Mouse (Mus musculus): ENCODE data around the gene Rapgefl1. TPM values are rescaled to one million over a fixed set of nuclear protein-coding genes. Genes with fewer than 3 reads are reported as not detected.
A peak's percentile ranks its signal among the peaks of the same experiment; 100 is the strongest.

Gene Rapgefl1
- 100 to 1,000 TPM; 171 to 203 (median 197) TPM for total RNA-seq (2022)

GRCm38 (mm10) chr11:98836651-98837141, at the start of gene Rapgefl1:
TSS of gene Rapgefl1 (plus strand) at chr11:98836785.
- DNase-seq (ENCODE audit: low spot score in 2 of 2): peak; percentile 63 to 75

GRCm38 (mm10) chr11:98787229-98787628, 49.4 kb upstream of the Rapgefl1 start:
- no peak for DNase-seq (ENCODE audit: low spot score in 2 of 2)

GRCm38 (mm10) chr11:98787691-98788090, 48.9 kb upstream of the Rapgefl1 start:
- DNase-seq (ENCODE audit: low spot score in 2 of 2): no peak

DNA sequence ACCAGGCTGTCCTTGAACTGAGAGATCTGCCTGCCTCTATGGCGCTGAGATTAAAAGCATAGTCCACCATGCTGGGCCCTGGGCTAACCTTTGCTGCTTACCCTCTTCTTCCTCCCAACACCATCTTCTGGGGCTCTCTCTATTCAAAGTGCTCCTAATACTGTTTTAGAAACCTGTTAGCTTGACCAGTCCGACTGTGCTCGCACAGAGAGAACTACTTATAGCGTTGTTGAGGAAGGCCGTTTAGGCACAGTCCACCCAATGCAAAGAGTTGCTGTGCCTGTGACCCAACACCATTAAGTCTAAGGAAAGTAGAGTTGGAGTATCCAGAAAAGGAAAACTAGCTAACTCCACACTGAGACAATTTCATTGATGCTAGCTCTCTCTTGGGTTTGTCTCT, 48.4 kb upstream of the Rapgefl1 start:
- no peak for DNase-seq (ENCODE audit: low spot score in 2 of 2)

GRCm38 (mm10) chr11:98788550-98789218, 47.9 kb upstream of the Rapgefl1 start:
- DNase-seq (ENCODE audit: low spot score in 2 of 2): peak; percentile 82 to 88

GRCm38 (mm10) chr11:98789219-98789807, 47.3 kb upstream of the Rapgefl1 start:
- DNase-seq (ENCODE audit: low spot score in 2 of 2): no peak

DNA sequence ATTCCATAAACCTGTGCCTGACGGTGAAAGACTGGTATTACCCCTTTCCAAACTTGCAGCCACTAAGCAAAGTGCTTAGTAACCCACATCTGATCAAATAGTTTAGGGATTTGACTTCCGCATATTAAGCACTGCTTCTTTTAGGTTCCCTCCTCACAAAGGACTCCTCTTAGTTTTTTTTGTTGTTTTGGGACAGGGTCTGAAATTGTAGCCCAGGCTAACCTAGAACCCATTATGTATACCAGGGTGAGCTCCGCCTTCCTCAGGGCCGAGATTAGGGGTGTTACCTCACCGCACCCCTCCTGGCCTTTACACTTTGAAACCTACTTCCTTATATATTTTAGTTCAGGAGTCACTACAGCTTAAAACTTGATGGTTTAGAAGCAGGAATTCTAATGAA, 46.8 kb upstream of the Rapgefl1 start:
- DNase-seq (ENCODE audit: low spot score in 2 of 2): no peak

GRCm38 (mm10) chr11:98790631-98791205, 45.9 kb upstream of the Rapgefl1 start:
- DNase-seq (ENCODE audit: low spot score in 2 of 2): no peak

DNA sequence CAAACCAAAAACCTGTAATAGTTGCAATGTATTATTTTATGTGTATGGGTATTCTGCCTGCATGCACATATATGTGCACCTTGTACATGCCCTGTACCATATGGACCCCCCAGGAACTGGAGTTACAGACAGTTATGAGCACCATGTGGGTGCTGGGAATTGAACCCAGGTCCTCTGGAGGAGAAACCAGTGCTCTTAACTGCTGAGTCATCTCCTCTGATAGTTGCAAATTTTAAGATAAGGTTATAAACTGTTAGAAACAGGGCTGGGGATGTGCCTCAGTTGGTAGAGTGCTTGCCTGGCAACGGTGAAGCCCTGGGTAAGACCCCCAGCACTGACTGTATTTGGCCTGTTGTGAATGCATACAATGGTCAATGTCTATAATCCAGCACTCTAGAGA, 45.1 kb upstream of the Rapgefl1 start:
- DNase-seq (ENCODE audit: low spot score in 2 of 2): no peak

DNA sequence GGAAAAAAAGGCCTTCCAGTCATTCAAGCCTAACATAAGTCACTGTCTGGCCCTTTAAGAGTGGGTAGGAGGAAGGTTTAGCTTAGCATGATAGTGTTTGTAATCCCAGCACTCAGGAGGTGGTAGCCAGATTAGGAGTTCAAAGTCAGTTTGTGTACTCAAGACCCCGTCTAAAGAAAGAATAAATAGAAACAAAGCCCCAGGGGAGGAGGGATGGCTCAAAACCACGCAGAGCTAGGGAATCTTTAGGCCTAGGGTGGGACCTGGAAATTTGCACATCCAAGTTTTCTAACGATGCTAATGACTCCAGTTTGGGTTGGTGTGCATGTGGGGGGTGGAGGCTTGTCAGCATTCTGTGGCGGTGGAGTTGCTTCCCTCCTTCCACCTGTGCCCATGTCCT, 44.5 kb upstream of the Rapgefl1 start:
- no peak for DNase-seq (ENCODE audit: low spot score in 2 of 2)

- peak; percentile 72 to 73 for DNase-seq (ENCODE audit: low spot score in 2 of 2)
These were observed 42.0 kb upstream of the Rapgefl1 start for GRCm38 (mm10) chr11:98794469-98795014.

DNA sequence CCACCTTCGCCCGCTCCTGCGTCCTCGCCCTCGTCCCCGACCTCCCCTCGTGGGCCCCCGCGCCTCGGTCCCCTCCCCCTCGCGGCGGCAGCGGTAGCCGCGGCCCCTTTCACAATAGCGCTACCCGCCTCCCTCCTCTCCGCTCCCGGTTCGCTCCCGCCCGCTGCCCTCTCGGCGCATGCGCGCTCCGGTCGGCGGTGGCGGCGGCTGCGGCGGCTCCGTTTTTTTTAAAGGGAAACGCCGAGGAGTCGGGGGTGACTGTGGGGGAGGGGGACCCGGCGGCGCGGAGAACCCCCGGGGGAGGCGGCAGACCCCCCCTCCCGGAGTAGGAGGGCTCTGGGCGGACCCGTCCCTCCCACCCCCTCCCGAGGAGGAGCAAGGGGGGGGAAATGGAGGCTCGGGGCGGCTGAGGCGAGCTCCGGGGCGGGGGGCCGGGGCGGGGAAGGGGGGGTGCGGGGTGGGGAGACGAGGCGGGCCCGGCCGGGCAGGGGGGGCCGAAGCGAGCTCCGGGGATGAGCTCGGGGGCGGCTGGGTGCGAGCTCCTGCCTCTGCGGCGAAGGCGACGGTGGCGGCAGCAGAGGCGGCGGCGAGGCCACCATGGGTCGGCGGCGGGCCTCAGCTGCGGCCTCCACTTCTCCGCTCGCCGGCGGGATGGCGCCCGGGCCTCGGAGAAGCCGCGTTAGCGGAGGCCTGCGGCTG, 41.4 kb upstream of the Rapgefl1 start, which contains the start of gene Msl1:
Gene Msl1, plus strand, starts transcription at position 502 of the 699 bp plus-strand sequence.
- peak; percentile 80 to 83 for DNase-seq (ENCODE audit: low spot score in 2 of 2)

DNA sequence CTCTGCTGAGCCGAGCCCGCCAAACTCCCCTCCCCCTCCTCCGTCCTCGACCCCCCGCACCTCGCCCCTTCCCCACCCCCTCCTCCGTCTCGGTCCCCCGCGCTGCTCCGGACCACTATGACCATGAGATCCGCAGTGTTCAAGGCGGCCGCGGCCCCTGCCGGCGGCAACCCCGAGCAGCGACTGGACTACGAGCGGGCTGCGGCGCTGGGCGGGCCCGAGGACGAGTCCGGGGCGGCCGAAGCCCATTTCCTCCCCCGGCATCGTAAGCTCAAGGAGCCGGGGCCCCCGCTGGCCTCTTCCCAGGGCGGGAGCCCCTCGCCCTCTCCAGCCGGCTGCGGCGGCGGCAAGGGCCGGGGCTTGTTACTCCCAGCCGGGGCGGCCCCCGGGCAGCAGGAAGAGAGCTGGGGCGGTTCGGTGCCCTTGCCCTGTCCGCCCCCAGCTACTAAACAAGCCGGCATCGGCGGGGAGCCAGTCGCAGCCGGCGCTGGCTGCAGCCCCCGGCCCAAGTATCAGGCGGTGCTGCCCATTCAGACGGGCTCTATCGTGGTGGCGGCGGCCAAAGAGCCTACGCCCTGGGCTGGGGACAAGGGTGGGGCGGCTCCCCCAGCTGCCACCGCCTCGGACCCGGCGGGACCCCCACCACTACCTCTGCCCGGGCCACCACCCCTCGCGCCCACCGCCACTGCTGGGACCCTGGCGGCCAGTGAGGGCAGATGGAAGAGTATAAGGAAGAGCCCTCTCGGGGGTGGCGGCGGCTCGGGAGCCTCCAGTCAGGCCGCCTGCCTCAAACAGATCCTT, 40.7 kb upstream of the Rapgefl1 start:
- DNase-seq (ENCODE audit: low spot score in 2 of 2): no peak

- peak; percentile 65 to 69 for DNase-seq (ENCODE audit: low spot score in 2 of 2)
These were observed 39.9 kb upstream of the Rapgefl1 start for GRCm38 (mm10) chr11:98796515-98797216.

DNA sequence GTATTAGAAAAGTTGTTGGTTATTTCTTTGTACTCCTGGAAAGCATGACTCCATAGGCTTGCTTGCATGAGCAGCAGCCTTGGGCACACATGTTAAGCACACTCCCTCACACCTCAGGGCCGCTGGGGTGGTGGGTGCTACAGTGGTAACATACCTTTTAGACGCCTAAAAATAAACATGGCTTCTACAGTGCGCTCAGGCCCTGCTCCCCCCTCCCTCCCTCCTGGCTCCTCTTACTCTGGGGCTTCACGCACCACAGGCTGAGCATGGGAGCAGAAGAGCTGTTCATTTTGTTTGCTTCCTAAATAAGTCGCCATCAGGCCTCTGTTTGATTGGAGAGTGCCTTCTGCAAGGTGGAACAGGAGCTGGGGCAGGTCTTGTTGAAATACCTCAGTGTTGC, 39.3 kb upstream of the Rapgefl1 start:
- no peak for DNase-seq (ENCODE audit: low spot score in 2 of 2)

DNA sequence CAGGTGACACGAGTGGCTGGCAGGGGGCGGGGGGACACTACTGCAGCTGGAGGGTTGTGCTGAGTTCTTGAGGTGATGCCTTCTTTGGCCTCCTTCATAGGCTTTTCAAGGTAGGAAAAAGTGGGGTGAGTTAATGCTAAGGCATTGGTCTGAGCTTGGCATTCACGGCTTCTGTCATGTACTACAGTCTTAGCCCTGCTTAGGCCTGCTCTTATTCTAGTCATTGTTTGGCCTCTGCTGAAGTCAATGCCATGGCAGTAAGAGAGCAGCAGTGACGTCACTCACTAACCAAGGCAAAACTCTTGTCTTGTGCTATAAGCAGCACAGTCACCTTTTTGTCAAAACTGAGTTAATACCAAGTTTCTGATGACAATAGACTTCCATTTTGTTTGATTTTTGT, 38.7 kb upstream of the Rapgefl1 start:
- no peak for DNase-seq (ENCODE audit: low spot score in 2 of 2)

GRCm38 (mm10) chr11:98804605-98805004, 32.0 kb upstream of the Rapgefl1 start, which contains the start of gene Casc3:
TSS of gene Casc3 (plus strand) at chr11:98804905.
- DNase-seq (ENCODE audit: low spot score in 2 of 2): no peak

- no peak for DNase-seq (ENCODE audit: low spot score in 2 of 2)
These were observed 28.2 kb upstream of the Rapgefl1 start for GRCm38 (mm10) chr11:98808417-98808816.

- peak; percentile 98 to 99 for DNase-seq (ENCODE audit: low spot score in 2 of 2)
These were observed 26.9 kb upstream of the Rapgefl1 start for GRCm38 (mm10) chr11:98809457-98810290.
